Mouse (Mus musculus) spleen, postnatal 4 days (tissue): ENCODE data around the gene Fam92a.
"Not testable (repeated sequence)": the region's sequence is repeated elsewhere in the genome, so short reads cannot be mapped to it uniquely, and the experiment has no call there.

Source experiments
- DNase-seq, 2 experiments: peaks; one replicate each; pipeline ENCODE4 v3.0.0; 2022; ENCODE audit warnings: low spot score in 2 of 2

Gene Fam92a

GRCm38 (mm10) chr4:12171318-12172091, at the start of gene Fam92a:
TSS of gene Fam92a (minus strand) at chr4:12172015.
- DNase-seq = peak; percentile 42 to 73

DNA sequence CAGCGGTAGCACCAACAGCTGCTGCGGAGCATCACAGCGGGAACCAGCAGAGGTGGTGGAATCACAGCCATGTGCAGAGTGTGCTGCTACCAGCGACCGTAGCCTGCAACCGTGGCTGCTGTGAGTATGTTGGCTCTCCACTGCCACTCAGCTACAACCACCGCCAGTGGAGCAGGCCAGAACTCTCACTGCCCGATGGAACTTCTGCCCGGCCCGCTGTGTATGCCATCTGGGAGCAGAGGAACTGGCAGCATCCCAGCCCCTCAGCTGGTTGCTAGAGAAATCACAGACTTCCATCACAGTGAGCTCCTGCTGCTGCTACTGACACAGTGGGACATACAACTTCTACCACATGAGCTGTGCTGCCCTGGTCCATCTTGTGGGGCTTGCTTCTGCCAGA, 7.2 kb upstream of the Fam92a start:
- no peak for DNase-seq

DNA sequence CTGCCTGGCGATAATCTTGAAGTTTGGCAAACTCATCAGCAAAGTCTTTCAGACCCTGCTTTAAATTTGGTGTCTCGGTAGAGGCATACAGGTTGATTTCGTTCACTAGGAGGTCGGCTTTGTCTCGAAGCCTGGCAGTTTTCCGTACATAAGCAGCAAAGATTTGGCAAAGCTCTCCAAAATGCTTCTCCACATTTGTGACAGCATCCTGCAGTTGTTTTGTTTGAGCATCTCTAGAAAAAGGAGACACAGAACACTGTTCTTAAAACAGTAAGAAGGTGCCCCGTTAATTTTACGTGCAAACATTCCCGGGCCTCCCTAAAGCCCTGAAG, 863 bp downstream of the Fam92a start:
- DNase-seq = no peak

DNA sequence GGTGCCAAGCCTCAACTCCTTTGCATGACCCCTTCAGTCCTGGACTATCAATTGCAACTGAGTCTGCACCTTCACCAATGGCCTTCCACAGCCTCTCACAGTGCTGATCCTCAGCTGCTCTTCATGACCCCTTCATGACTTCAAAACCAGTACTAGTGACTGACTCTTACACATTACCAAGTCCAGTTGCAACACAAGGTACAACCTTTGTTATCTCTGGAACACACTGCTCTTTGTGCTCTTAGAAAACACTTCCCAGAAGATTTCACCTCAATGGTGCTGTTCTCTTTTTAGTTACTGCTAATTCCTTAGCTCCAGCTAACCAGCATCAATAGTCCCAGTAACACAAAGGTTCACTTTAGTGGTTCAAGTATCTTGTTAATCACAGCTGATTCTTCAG, 24.2 kb downstream of the Fam92a start:
- DNase-seq = no peak

DNA sequence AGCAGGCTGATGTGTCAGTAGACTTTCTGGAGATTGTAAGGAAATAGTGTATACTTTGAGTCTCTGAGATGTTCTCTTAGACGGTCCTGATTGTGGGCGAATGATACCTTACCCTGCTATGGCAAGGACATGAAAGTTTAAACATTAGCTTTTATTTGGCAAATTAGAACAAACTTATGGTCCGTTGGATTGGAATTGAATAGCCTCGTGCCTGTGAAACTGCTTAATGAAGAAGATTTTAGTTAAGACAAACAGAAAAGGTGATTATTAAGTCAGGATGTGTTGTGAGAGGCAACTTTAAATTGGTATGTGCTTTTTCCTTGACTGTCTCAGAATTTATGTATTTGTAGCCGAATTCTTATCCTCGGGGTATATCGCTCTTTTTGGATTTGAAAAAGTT, 30.3 kb downstream of the Fam92a start:
- not testable (repeated sequence) for DNase-seq

DNA sequence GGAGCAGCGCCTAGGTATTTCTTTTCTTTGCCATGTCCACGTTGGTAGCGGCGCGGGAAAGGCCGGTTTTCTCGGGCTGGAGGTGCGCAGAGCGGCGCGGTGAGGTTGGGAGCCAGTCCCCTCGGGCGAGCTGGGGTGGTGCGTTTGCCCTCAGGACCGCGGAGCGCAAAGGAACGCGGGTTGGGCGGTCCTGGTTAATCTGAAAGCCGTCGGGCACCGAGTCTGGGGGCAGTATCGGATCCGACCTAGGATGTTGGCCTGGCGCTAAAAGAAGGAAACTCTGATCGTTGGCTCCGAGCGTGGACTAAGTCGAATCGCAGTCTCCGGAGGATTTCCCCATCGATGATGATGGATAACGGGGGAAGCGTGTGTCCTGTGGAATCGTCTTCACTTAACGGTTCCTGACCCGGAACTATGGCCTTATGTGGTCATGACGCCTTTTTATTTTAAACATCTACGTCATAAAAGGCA, 31.2 kb downstream of the Fam92a start:
- not testable (repeated sequence) for DNase-seq

DNA sequence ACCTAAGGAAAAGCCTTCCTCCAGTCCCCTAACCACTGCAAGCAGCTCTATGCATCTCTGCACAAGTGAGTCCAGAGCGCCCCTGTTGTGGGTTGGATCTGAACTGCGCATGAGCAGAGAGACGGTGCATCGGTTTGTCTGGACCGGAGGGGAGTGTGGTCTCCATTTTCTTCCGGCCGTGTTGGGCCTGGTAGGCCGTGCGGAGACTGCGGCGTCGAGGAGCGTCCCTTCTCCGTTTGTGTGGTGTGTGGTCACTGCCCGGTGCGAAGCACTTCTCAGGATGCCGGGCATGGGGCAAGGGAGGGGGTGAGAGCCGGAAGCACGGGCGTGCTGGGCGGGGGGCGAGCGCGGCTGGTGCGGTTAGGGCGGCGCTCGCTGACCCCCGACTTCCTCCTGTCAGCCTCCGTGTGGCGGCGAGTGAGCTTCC, 31.7 kb downstream of the Fam92a start, which contains the start of gene Rbm12b1:
Gene Rbm12b1 (plus strand): TSS at position 124 of the 427 bp plus-strand sequence.
- peak; percentile 66 to 74 for DNase-seq
